Mouse (Mus musculus) ovary, postnatal 14 days (tissue): Measurements from ENCODE around the gene Cyp26a1.

Source experiments
- DNase-seq: peaks from one replicate; pipeline ENCODE4 v3.0.0; 2022; ENCODE audit warnings: low spot score

Cyp26a1 gene

GRCm38 (mm10) chr19:37697651-37698272, at the start of gene Cyp26a1:
Gene Cyp26a1 (plus strand): TSS chr19:37697798.
- no peak for DNase-seq

- no peak for DNase-seq
These were observed 49.6 kb upstream of the Cyp26a1 start for GRCm38 (mm10) chr19:37647994-37648393.

- DNase-seq: no peak
These were observed 47.1 kb upstream of the Cyp26a1 start for GRCm38 (mm10) chr19:37650526-37650925.

GRCm38 (mm10) chr19:37654012-37654411, 43.6 kb upstream of the Cyp26a1 start:
- DNase-seq: no peak

- no peak for DNase-seq
These were observed 41.2 kb upstream of the Cyp26a1 start for GRCm38 (mm10) chr19:37656441-37656840.

- DNase-seq: no peak
These were observed 32.3 kb upstream of the Cyp26a1 start for GRCm38 (mm10) chr19:37665256-37665655.

- DNase-seq: no peak
These were observed 29.6 kb upstream of the Cyp26a1 start for GRCm38 (mm10) chr19:37667855-37668594.

- DNase-seq: no peak
These were observed 28.9 kb upstream of the Cyp26a1 start for GRCm38 (mm10) chr19:37668657-37669056.

- no peak for DNase-seq
These were observed 28.1 kb upstream of the Cyp26a1 start for GRCm38 (mm10) chr19:37669486-37669885.

- DNase-seq: no peak
These were observed 24.2 kb upstream of the Cyp26a1 start for GRCm38 (mm10) chr19:37673393-37673792.

GRCm38 (mm10) chr19:37685281-37685680, 12.3 kb upstream of the Cyp26a1 start, which contains the start of gene Cyp26c1:
Gene Cyp26c1 (plus strand): TSS chr19:37685581.
- no peak for DNase-seq

GRCm38 (mm10) chr19:37686347-37686746, 11.3 kb upstream of the Cyp26a1 start:
- DNase-seq: no peak

GRCm38 (mm10) chr19:37686941-37687850, 10.4 kb upstream of the Cyp26a1 start:
- DNase-seq: no peak

- no peak for DNase-seq
These were observed 8.1 kb upstream of the Cyp26a1 start for GRCm38 (mm10) chr19:37689478-37689877.

GRCm38 (mm10) chr19:37690716-37691115, 6.9 kb upstream of the Cyp26a1 start:
- no peak for DNase-seq

- DNase-seq: no peak
These were observed 4.7 kb upstream of the Cyp26a1 start for GRCm38 (mm10) chr19:37692879-37693278.

- DNase-seq: no peak
These were observed 2.5 kb upstream of the Cyp26a1 start for GRCm38 (mm10) chr19:37695146-37695545.

GRCm38 (mm10) chr19:37695762-37696602, 1.6 kb upstream of the Cyp26a1 start:
- no peak for DNase-seq

- DNase-seq: no peak
These were observed 829 bp upstream of the Cyp26a1 start for GRCm38 (mm10) chr19:37696603-37697334.

GRCm38 (mm10) chr19:37697335-37697636, 312 bp upstream of the Cyp26a1 start:
- no peak for DNase-seq
